Mouse (Mus musculus) embryonic stem cell, embryonic (primary cell): ENCODE measurements around the gene Gm16253.

Source experiments
- CTCF ChIA-PET, 4 experiments: fragments of 300-600 bp in 2 of 4; fragments of 350-600 bp in 2 of 4; sonication (Branson Sonifier 250); formaldehyde crosslinking; loops; one replicate each; lab custom pipeline; 2022; ENCODE audit warnings: inconsistent platforms in 2 of 4; lab: Charles Lee
- POLR2A ChIA-PET, 4 experiments: fragments of 300-600 bp in 2 of 4; fragments of 350-600 bp in 2 of 4; sonication (Branson Sonifier 250); formaldehyde crosslinking; loops; one replicate each; lab custom pipeline; 2022; ENCODE audit warnings: antibody characterized with exemption in 4 of 4, inconsistent platforms in 1 of 4; lab: Charles Lee

Gene Gm16253

GRCm38 (mm10) chr3:96573611-96574511 is 2.9 kb upstream of the Gm16253 start:
- CTCF ChIA-PET: interaction anchor here in 2 of 4 experiments (0.6 to 0.7 kb wide), 3 partner anchors 41 to 791 kb away, joined by 3 to 12 read pairs (median 3); no protein-coding TSS in a partner anchor
- POLR2A ChIA-PET: interaction anchor here in 3 of 4 experiments (0.6 to 21.5 kb wide), 22 partner anchors 10 to 1496 kb away, joined by 3 to 969 read pairs (median 4); partner anchors contain the start of genes Txnip (in 3 of the 3), Lix1l (in 1 of the 3), Pias3 (in 1 of the 3) and Polr3gl (in 1 of the 3)

- CTCF ChIA-PET: interaction anchor here in 2 of 4 experiments (0.5 to 0.9 kb wide), 2 partner anchors 23 to 37 kb away, joined by 3 read pairs; no protein-coding TSS in a partner anchor
- POLR2A ChIA-PET: interaction anchor here (0.6 to 21.5 kb wide), 35 partner anchors 11 to 1321 kb away, joined by 3 to 969 read pairs (median 8); partner anchors contain the start of genes Txnip (in 4 of the 4), Polr3gl (in 2 of the 4), Rbm8a (in 2 of the 4) and Ankrd34a (in 1 of the 4)
Measured at GRCm38 (mm10) chr3:96575272-96575984, 1.4 kb upstream of the Gm16253 start.

DNA sequence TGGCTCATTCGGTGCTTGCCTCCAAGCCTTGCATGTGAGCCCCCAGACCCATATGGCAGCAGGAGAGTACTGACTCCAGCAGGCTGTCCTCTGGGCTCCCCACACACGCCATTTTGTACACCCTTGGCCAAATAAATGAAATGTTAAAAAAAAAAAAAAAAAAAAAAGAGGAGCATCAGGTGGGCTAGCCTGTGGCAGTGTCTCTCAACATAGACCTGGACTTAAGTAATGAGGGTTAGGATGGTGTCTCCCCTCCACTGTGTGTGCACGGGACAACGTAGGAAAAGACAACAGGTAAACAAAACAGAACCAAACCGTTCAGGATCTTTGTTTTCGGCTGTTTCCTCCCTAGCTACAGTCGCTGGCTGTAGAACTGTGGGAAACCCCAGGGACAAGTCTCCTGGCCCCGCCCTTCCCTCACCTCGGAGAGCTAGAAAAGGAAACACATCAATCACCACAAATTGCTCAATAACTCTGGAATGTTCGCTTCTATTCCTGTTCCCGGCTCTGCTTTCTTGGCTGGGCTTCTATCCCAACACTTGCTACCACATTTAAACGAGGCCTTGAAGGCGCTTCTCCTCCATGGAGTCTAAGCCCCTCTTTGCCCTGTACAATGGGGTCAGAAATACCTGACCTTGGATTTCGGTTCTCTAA is 652 bp upstream of the Gm16253 start:
- ChIA-PET POLR2A (interaction anchor here (0.6 to 21.5 kb wide), 93 partner anchors 8 to 908 kb away, joined by 3 to 969 read pairs (median 7); partner anchors contain the start of genes Polr3gl (in 4 of the 4), Txnip (in 4 of the 4), Hist2h2bb (in 3 of the 4) and Rbm8a (in 3 of the 4)), CTCF (interaction anchor here (0.5 to 2.4 kb wide), 25 partner anchors 10 to 1665 kb away, joined by 3 to 13 read pairs (median 4); partner anchors contain the start of genes Polr3gl (in 2 of the 4), Itga10 (in 1 of the 4), Lix1l (in 1 of the 4) and Pias3 (in 1 of the 4))

DNA sequence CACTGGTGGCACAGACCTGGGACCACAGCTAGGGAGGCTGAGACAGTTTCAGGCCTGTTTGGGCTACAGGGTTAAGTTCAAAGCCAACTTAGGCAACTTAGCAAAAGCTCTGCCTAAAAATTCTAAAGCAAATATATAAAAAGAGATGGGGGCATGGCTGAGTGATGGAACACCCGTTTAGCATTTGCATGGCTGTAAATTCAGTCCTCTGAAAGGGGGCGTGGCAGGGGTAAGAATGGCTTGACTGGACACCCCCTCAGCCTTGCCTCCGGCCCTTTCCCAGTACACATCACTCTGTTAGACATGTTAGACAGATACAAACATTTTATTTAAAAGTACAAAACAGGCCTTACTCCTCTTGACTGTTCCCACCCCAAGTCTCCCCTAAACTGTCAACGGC is 782 bp downstream of the Gm16253 start:
- CTCF ChIA-PET: interaction anchor here (0.8 to 2.4 kb wide), 24 partner anchors 8 to 300 kb away, joined by 3 to 13 read pairs (median 4); partner anchors contain the start of genes Itga10 (in 2 of the 4), Lix1l (in 1 of the 4), Pias3 (in 1 of the 4) and Polr3gl (in 1 of the 4)
- POLR2A ChIA-PET: interaction anchor here (0.5 to 21.5 kb wide), 101 partner anchors 9 to 550 kb away, joined by 3 to 969 read pairs (median 6); partner anchors contain the start of genes Polr3gl (in 4 of the 4), Txnip (in 4 of the 4), Hist2h2bb (in 3 of the 4) and Ankrd35 (in 2 of the 4)

GRCm38 (mm10) chr3:96578561-96579238 is 1.9 kb downstream of the Gm16253 start:
- CTCF ChIA-PET: interaction anchor here in 2 of 4 experiments (2.1 to 3.4 kb wide), 6 partner anchors 14 to 301 kb away, joined by 5 to 37 read pairs (median 12); partner anchors contain the start of gene Polr3gl (in 1 of the 2)
- POLR2A ChIA-PET: interaction anchor here in 3 of 4 experiments (0.6 to 21.5 kb wide), 18 partner anchors 15 to 1233 kb away, joined by 3 to 969 read pairs (median 20); partner anchors contain the start of genes Polr3gl (in 3 of the 3), Txnip (in 3 of the 3) and Rbm8a (in 1 of the 3)

- CTCF ChIA-PET: interaction anchor here (0.6 to 3.4 kb wide), 32 partner anchors 11 to 301 kb away, joined by 3 to 42 read pairs (median 10); partner anchors contain the start of genes Lix1l (in 2 of the 4), Polr3gl (in 2 of the 4), Ankrd34a (in 1 of the 4) and Rbm8a (in 1 of the 4)
Measured at GRCm38 (mm10) chr3:96579239-96579750, 2.5 kb downstream of the Gm16253 start.

GRCm38 (mm10) chr3:96579885-96580454 is 3.2 kb downstream of the Gm16253 start:
- POLR2A ChIA-PET: interaction anchor here (0.6 to 21.5 kb wide), 38 partner anchors 8 to 371 kb away, joined by 3 to 969 read pairs (median 4); partner anchors contain the start of genes Polr3gl (in 3 of the 4), Rbm8a (in 3 of the 4), Txnip (in 3 of the 4) and Gm42957 (in 2 of the 4)

More at GRCm38 (mm10) chr3:96579239-96579750, 2.5 kb downstream of the Gm16253 start:
- POLR2A ChIA-PET: interaction anchor here (0.6 to 21.5 kb wide), 22 partner anchors 9 to 370 kb away, joined by 3 to 969 read pairs (median 8); partner anchors contain the start of genes Polr3gl (in 2 of the 4), Rbm8a (in 2 of the 4) and Txnip (in 2 of the 4)

DNA sequence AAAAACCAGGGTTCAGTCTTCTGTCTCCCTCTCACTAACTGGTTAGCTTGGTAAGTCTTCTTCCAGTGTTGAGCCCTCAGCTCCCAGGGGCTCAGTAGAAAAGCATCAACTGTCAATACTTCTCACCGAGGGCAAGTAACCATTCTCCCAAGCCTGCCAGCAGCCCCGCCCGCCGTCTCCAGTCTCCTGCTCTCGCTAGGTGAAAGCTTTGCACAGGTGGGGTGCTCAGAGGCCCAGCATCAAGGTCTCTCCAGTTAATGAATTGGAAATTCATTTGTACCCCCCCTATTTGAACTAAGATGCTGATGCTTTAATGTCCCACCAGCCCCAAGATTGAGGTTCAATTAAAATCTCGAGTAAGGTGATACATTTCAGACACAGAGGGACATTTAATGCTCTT is 4.4 kb downstream of the Gm16253 start:
- CTCF ChIA-PET: interaction anchor here (0.6 to 3.4 kb wide), 27 partner anchors 8 to 82 kb away, joined by 3 to 42 read pairs (median 10); partner anchors contain the start of genes Itga10 (in 3 of the 4), Lix1l (in 1 of the 4), Polr3gl (in 1 of the 4) and Rbm8a (in 1 of the 4)
- POLR2A ChIA-PET: interaction anchor here (0.6 to 21.5 kb wide), 29 partner anchors 9 to 241 kb away, joined by 3 to 969 read pairs (median 4); partner anchors contain the start of genes Polr3gl (in 4 of the 4), Rbm8a (in 2 of the 4), Txnip (in 2 of the 4) and Itga10 (in 1 of the 4)

More at GRCm38 (mm10) chr3:96579885-96580454, 3.2 kb downstream of the Gm16253 start:
- CTCF ChIA-PET: interaction anchor here (0.5 to 3.4 kb wide), 77 partner anchors 9 to 738 kb away, joined by 3 to 42 read pairs (median 5); partner anchors contain the start of genes Itga10 (in 4 of the 4), Polr3gl (in 4 of the 4), Txnip (in 3 of the 4) and Lix1l (in 2 of the 4)

GRCm38 (mm10) chr3:96581771-96582515 is 5.2 kb downstream of the Gm16253 start:
- POLR2A ChIA-PET: interaction anchor here in 3 of 4 experiments (0.8 to 21.5 kb wide), 16 partner anchors 8 to 97 kb away, joined by 3 to 969 read pairs (median 3); partner anchors contain the start of genes Polr3gl (in 2 of the 3), Txnip (in 2 of the 3) and Itga10 (in 1 of the 3)

GRCm38 (mm10) chr3:96583386-96583785 is 6.6 kb downstream of the Gm16253 start:
- ChIA-PET POLR2A (interaction anchor here in 2 of 4 experiments (0.7 to 1.6 kb wide), 6 partner anchors 11 to 58 kb away, joined by 3 to 4 read pairs (median 3); partner anchors contain the start of genes Polr3gl (in 2 of the 2) and Hfe2 (in 1 of the 2)), CTCF (interaction anchor here in 2 of 4 experiments (0.6 to 0.9 kb wide), 2 partner anchors 56 to 101 kb away, joined by 3 read pairs; no protein-coding TSS in a partner anchor)

More at GRCm38 (mm10) chr3:96581771-96582515, 5.2 kb downstream of the Gm16253 start:
- CTCF ChIA-PET: interaction anchor here (0.6 to 3.4 kb wide), 16 partner anchors 7 to 551 kb away, joined by 3 to 42 read pairs (median 12); partner anchors contain the start of genes Lix1l (in 1 of the 4) and Polr3gl (in 1 of the 4)

GRCm38 (mm10) chr3:96590657-96591056 is 13.9 kb downstream of the Gm16253 start:
- ChIA-PET CTCF (interaction anchor here in 3 of 4 experiments (0.6 to 2.1 kb wide), 4 partner anchors 10 to 678 kb away, joined by 3 to 7 read pairs (median 3); no protein-coding TSS in a partner anchor), POLR2A (interaction anchor here (0.6 to 2.9 kb wide), 15 partner anchors 9 to 711 kb away, joined by 3 to 11 read pairs (median 4); partner anchors contain the start of genes Gm16253 (in 4 of the 4), Lix1l (in 2 of the 4) and Rbm8a (in 2 of the 4))

DNA sequence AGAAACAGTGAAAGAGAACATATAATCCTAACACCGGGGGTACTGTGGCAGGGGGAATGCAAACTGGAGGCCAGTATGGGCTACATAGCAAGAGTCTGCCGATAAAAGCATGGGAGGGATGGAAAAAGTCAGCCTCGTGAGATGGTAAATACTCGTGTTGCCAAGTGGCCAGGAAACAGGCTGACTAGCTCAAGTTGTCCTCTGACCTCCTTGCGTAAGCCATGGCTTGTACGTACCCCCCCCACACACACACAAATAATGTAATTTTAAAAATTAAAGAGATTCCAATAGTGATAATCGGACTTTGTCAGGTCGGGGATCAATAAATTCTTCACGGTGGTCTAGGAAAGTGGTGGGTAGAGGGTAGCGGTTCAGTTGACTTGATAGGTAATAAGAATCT is 16.6 kb downstream of the Gm16253 start:
- ChIA-PET CTCF (interaction anchor here (0.6 to 3.5 kb wide), 45 partner anchors 7 to 1333 kb away, joined by 3 to 37 read pairs (median 4); partner anchors contain the start of genes Itga10 (in 3 of the 4), Gm16253 (in 2 of the 4), Pias3 (in 2 of the 4) and Gm42957 (in 1 of the 4)), POLR2A (interaction anchor here (0.5 to 3.0 kb wide), 70 partner anchors 8 to 641 kb away, joined by 3 to 52 read pairs (median 5); partner anchors contain the start of genes Gm16253 (in 4 of the 4), Rbm8a (in 3 of the 4), Txnip (in 3 of the 4) and Ankrd35 (in 1 of the 4))
